Mouse (Mus musculus): ENCODE results near the gene Gimap8.
"Not testable (repeated sequence)": the region's sequence is repeated elsewhere in the genome, so short reads cannot be mapped to it uniquely, and the experiment has no call there.

Gimap8 gene

GRCm38 (mm10) chr6:48677492-48678345 lies 30.7 kb downstream of the Gimap8 start:
- DNase-seq (ENCODE audit: extremely low spot score, low read depth, low spot score), result no peak

- no peak for DNase-seq (ENCODE audit: extremely low spot score, low read depth, low spot score)
These were observed 31.4 kb downstream of the Gimap8 start for GRCm38 (mm10) chr6:48678391-48678790.

GRCm38 (mm10) chr6:48679701-48680100 lies 32.7 kb downstream of the Gimap8 start:
- DNase-seq (ENCODE audit: extremely low spot score, low read depth, low spot score), result no peak

GRCm38 (mm10) chr6:48680421-48680820 lies 33.4 kb downstream of the Gimap8 start:
- no peak for DNase-seq (ENCODE audit: extremely low spot score, low read depth, low spot score)

- no peak for DNase-seq (ENCODE audit: extremely low spot score, low read depth, low spot score)
These were observed 34.5 kb downstream of the Gimap8 start for GRCm38 (mm10) chr6:48681472-48682090.

DNA sequence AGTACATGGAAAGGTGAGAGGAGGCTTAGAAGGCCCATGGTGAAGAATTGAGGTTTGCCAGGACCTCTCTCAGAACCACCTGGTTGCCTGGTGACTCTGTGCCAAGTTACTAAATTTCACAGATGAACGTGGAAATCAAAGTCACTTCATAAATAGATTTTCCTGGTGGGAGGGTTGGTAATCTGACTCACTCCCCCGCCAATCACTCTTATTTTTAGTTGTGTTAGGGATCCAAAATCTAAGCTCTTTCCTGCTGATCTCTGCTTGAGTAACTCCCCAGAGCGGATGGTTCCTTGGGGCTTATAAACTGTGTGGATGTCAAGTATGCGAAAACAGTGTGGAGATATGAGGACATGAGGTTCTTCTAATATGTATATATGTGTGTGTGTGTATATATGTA lies 35.2 kb downstream of the Gimap8 start:
- no peak for DNase-seq (ENCODE audit: extremely low spot score, low read depth, low spot score)

DNA sequence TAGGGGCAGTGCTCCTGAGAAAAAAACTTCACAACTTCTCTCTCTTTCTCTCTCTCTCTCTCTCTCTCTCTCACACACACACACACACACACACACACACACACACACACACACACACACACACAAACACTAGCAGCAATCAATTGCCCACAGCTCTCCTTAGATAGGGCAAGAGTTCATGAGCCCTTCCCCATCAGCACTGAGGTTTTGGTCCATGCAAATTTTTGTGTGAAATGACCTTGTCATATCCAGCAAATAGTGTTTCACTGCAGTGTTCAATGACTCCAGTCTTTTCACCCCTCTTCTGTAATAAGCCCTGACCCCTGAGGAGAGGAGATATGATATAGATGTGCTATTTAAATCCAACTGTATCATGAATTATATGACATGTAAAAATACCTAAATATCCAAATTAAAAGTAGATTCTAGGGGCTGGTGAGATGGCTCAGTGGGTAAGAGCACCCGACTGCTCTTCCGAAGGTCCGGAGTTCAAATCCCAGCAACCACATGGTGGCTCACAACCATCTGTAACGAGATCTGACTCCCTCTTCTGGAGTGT lies 36.3 kb downstream of the Gimap8 start:
- not testable (repeated sequence) for DNase-seq (ENCODE audit: extremely low spot score, low read depth, low spot score)

DNA sequence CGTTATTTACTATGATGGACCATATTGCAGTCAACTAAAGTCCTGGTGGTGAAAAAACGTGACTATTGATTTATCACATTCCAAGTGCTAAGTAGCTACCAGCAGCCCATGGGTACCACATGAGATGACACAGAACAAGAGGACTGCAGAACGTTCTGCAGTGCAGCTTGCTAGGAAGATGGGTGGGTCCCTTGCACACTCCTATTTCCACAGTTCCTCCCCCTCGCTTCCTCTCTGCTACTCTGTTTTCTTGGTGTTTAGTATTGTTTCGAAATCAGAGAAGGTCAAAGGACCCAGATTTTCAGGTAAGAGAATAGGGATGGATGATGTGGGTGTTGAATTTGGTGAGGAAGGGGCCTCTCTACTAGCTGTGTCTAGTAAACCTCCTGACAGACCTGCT lies 37.3 kb downstream of the Gimap8 start, which contains the start of gene Gimap4:
TSS of gene Gimap4 (plus strand) at position 231 of the 400 bp plus-strand sequence.
- DNase-seq (ENCODE audit: extremely low spot score, low read depth, low spot score), result no peak

GRCm38 (mm10) chr6:48684806-48685205 lies 37.8 kb downstream of the Gimap8 start:
- DNase-seq (ENCODE audit: extremely low spot score, low read depth, low spot score), result no peak

DNA sequence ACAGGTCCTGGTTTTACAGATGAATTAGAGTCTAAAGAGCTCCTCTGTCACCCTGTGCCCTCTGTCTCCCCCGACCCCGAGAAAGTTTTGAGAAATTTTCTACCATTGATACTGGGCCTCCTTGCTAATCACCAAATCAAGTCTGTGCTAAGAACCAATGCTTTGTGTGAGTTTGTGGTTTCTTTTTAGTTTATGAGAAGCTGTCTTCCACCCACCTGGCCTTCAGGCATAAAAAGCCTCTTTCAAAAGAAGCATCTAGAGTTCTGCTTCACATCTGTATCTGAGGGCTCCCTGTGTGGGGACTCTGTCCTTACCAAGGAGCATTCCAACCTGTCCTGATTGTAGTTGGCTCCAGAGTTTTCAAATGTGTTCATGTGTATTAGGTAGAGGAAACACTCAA lies 38.2 kb downstream of the Gimap8 start:
- no peak for DNase-seq (ENCODE audit: extremely low spot score, low read depth, low spot score)

- no peak for DNase-seq (ENCODE audit: extremely low spot score, low read depth, low spot score)
These were observed 38.9 kb downstream of the Gimap8 start for GRCm38 (mm10) chr6:48685694-48686665.

DNA sequence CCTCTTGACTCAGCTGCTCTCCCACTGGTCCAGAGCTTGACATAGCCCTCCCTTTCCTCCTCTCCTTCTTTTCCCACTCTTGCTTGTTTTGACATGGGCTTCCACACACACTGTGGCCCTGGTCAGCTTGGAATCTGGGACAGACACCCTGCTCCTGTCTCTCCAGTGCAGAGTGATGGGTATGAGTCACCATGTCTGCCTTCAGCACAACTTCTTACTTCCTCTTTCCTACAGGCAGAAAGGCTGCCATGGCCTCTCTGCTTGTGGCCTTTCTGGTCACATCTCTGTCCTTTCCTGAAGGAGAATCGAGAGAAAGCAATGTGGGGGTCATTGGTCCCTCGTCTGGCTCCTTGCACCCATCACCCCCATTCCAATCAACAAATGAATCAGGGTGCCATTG lies 40.0 kb downstream of the Gimap8 start:
- DNase-seq (ENCODE audit: extremely low spot score, low read depth, low spot score), result no peak

DNA sequence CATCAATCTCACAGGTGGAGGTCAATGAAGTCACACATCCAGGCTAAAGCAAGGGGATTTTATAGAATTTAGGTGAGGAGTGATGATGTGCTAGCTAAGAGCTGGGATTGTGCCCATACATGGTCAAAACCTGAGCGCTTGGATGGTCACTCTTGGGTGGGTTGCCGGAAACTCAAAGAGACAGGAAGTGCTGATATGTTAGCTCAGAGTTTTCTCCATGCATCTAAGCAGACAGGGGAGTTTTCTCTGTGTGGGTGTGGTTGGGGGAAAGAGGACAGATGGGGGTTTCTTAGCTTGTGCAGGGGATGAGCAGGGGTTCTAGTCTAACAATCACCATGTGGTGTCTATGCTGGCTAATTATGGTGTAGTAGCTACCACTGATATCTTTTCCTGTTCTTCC lies 42.3 kb downstream of the Gimap8 start:
- no peak for DNase-seq (ENCODE audit: extremely low spot score, low read depth, low spot score)

DNA sequence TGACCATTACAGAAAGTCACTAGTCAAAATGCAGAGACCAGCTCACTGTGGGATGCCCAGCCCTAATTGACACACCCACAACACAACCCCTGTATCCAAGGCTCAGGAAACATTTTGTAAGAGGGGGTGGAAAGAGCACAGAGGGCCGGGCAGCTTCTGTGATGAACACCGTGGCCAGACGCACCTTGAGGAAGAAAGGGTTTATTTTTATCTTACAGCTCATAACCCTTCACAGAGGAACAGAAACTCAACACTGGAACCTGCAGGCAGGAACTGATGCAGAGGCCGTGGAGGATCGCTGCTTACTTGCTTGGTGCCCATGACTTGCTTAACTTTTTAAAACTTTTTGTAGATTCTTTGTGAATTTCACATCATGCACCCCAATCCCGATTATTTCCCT lies 45.9 kb downstream of the Gimap8 start:
- DNase-seq (ENCODE audit: extremely low spot score, low read depth, low spot score), result no peak

DNA sequence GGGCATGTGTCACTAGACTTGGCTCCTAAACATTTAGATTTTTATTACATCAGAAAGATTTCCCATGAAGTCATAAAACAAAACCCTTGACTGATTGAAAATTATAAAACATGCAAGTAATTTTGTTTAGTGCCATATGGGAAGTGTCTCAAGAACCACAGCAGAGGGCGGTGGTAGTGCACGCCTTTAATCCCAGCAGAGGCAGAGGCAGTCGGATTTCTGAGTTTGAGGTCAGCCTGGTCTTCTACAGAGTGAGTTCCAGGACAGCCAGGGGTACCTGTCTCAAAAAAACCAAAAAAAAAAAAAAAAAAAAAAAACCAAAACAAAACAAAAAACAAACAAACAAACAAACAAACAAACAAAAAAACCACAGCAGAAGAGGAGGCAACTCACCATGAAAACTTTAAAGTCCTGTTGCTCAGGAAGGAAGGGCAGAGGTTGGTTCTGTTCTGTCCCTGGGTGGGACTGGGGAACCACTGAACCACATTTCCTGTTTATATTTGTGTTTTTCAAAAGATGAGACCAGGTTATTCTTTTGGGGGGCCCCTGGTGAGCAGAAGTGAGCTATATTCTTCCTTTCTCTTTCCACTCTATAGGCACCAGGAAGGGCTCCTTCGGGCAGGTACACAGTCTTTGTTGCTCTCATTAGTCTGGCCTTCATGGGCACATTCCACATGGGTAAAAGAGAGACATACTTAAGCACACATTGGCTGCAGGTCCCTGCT lies 50.0 kb downstream of the Gimap8 start:
- DNase-seq (ENCODE audit: extremely low spot score, low read depth, low spot score), result no peak

- no peak for DNase-seq (ENCODE audit: extremely low spot score, low read depth, low spot score)
These were observed 50.5 kb downstream of the Gimap8 start for GRCm38 (mm10) chr6:48697555-48697930.

DNA sequence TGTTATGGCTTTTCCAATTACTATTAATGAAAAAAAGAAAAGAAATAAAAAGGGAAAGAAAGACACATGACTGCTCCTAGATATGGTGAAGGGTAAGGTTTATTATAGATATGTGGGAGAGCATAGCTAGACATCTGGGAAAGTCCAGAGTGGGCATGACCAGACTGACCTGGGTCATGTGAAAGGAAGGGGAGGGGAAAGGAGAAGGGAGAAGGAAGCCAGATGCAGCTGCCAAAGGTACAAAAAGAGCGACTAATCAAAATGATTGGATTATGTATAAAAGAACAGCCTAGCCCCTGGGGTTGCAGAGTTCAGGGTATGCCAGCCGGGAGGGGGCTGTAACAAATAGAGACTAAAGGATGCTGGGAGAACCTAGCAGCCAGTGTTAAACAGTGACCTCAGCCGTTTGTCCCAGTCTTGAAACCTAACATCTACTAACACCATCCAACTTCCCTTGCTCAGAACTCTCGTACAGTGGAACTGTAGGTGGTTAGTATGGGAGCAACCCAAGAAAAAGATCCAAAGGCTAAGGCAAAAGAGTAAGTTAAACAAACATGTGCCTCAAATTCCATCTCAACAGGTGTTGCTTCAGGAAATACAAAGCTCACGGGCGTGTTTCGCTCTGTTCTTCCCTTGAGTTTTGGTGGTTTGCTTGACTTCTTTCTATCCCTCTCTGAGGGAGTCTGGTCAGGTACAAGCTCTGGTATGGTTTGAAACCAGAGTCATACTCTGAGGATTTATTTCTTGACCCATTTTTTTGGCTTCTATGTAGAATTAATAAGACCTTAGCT lies 51.2 kb downstream of the Gimap8 start:
- DNase-seq (ENCODE audit: extremely low spot score, low read depth, low spot score), result no peak

- no peak for DNase-seq (ENCODE audit: extremely low spot score, low read depth, low spot score)
These were observed 51.9 kb downstream of the Gimap8 start for GRCm38 (mm10) chr6:48698888-48699287.

GRCm38 (mm10) chr6:48700251-48701075 lies 53.4 kb downstream of the Gimap8 start:
- DNase-seq (ENCODE audit: extremely low spot score, low read depth, low spot score), result no peak

All from hindlimb bud, embryonic 11.5 days (tissue).